Mouse (Mus musculus) urinary bladder, postnatal 0 days (tissue): ENCODE measurements around the gene Acvr1c. TPM values are rescaled to one million over a fixed set of nuclear protein-coding genes. Genes with fewer than 3 reads are reported as not detected.

Experiments
- polyA plus RNA-seq: library from polyadenylated mRNA; unstranded; fragments of >200 nt; fragmentation: Nextera tagmentation; extraction: Ambion mirVana; gene quantifications from 2 replicates; pipeline ENCODE4 v1.2.1, GENCODE M21; 2015

Gene Acvr1c
- 0.05 and 0.08 TPM in 2 replicates for polyA plus RNA-seq

GRCm38 (mm10) chr2:58357414-58358131 lies at the start of gene Acvr1c:
Gene Acvr1c (minus strand): TSS chr2:58357895.

Other genes with a start within 250 kb of the Acvr1c start
- gene Cytip, start 162.4 kb downstream of the Acvr1c start, polyA plus RNA-seq: 0.65 and 1.2 TPM in 2 replicates
- gene Gm17409, start 112.2 kb upstream of the Acvr1c start, polyA plus RNA-seq: 0.17 TPM in 1 of 2 replicates, not detected in the other
- gene Acvr1, start 209.3 kb upstream of the Acvr1c start, polyA plus RNA-seq: 6.3 and 8.1 TPM in 2 replicates
- gene Upp2, start 209.4 kb upstream of the Acvr1c start, polyA plus RNA-seq: 4.5 and 5.9 TPM in 2 replicates